Mouse (Mus musculus) bone marrow, adult 2 months (tissue): Measurements from ENCODE around the gene Fgfr2.

Experiments
- CTCF ChIP-seq: fragments of 200-500 bp; IDR thresholded peaks from 2 replicates; pipeline ENCODE4 v1.5.1; 2011; ENCODE audit warnings: low read length, control low read depth; ENCODE audit not compliant: control insufficient read depth, insufficient read depth
- POLR2A ChIP-seq: fragments of 200-500 bp; IDR thresholded peaks from 2 replicates; pipeline ENCODE4 v1.6.1; 2011; ENCODE audit warnings: low read depth, mild to moderate bottlenecking, control low read depth, low read length, borderline replicate concordance; ENCODE audit not compliant: control insufficient read depth

DNA sequence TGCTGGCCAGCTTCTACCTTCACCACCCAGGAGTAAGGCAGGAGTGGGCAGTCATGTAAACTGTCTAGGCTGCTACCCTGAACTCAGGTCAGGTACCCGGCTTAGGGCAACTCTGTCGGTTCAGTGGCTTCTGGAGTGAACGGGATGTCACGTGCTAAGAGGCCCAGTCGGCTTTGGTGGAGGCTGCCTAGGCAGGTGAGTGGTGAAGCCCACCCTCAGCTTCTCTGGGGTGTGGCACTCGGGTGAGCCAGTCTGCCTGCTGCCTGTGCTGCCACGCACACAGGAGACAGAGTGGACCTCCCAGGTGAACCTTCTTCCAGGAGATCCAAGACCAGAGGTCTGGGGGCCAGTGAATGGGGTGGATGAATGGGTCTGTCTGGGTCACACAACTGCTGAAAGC lies 410.2 kb downstream of the Fgfr2 start:
- TF ChIP-seq POLR2A (no peak), CTCF (no peak)
